Mouse (Mus musculus) lung, embryonic 16.5 days (tissue): ENCODE data around the gene Nek9. TPM values are rescaled to one million over a fixed set of nuclear protein-coding genes. Genes with fewer than 3 reads are reported as not detected.
A peak's percentile ranks its signal among the peaks of the same experiment; 100 is the strongest.

Experiments
- ATAC-seq: fragments of 200-750 bp; cut with Nextera tagmentation; 2 replicates; pipeline ENCODE4 v1.8.0; 2017; ENCODE audit warnings: low read depth, mild to moderate bottlenecking, moderate library complexity
- H3K27ac ChIP-seq: fragments of 300-500 bp; sonication (generic); 2 replicates; pipeline ENCODE4 v1.5.1; 2014; ENCODE audit warnings: mild to moderate bottlenecking, control low read depth, low read length
- H3K27me3 ChIP-seq: fragments of 300-500 bp; sonication (generic); 2 replicates; pipeline ENCODE4 v1.6.1; 2014; ENCODE audit warnings: low read depth, low read length, mixed read lengths; ENCODE audit not compliant: control insufficient read depth, insufficient read depth
- H3K36me3 ChIP-seq: fragments of 300-500 bp; sonication (generic); 2 replicates; pipeline ENCODE4 v1.6.1; 2014; ENCODE audit warnings: low read length; ENCODE audit not compliant: control insufficient read depth, insufficient read depth
- H3K4me1 ChIP-seq: fragments of 300-500 bp; sonication (generic); replicated peaks from 2 replicates; pipeline ENCODE4 v1.6.1; 2014; ENCODE audit warnings: low read length, mixed read lengths; ENCODE audit not compliant: control insufficient read depth, insufficient read depth
- H3K4me2 ChIP-seq: fragments of 300-500 bp; sonication (generic); 2 replicates; pipeline ENCODE4 v1.6.1; 2014; ENCODE audit warnings: low read depth, low read length, control low read depth
- H3K4me3 ChIP-seq: fragments of 300-500 bp; sonication (generic); 2 replicates; pipeline ENCODE4 v1.5.1; 2014; ENCODE audit warnings: mild to moderate bottlenecking, low read length, control low read depth
- H3K9ac ChIP-seq: fragments of 300-500 bp; sonication (generic); 2 replicates; pipeline ENCODE4 v1.6.1; 2014; ENCODE audit warnings: low read length, control low read depth
- H3K9me3 ChIP-seq: fragments of 300-500 bp; sonication (generic); 2 replicates; pipeline ENCODE4 v1.6.1; 2016; ENCODE audit warnings: low read length; ENCODE audit not compliant: control insufficient read depth
- WGBS: fragments of 180-500 bp; shearing (Covaris S2); extraction: QIAGEN DNeasy Blood & Tissue Kit; methylation state at CpG from one replicate; pipeline ENCODE4 v1.1.7; 2014; 5-methylcytosine and 5-hydroxymethylcytosine counted together
- polyA plus RNA-seq: library from polyadenylated mRNA; unstranded; fragments of >200 nt; fragmentation: Nextera tagmentation; extraction: Ambion mirVana; gene quantifications from 2 replicates; pipeline ENCODE4 v1.2.1, GENCODE M21; 2015

The Nek9 gene
- polyA plus RNA-seq, 1 experiment from 2014 or later: 20.9 TPM

- Histone ChIP-seq H3K4me3 (peak within 1 kb of the TSS; percentile 82), H3K36me3 (no peaks in the 10 kb centered on the region), H3K4me2 (peak within 1 kb of the TSS; percentile 76), H3K27ac (peak within 1 kb of the TSS; percentile 69), H3K9ac (peak within 1 kb of the TSS; percentile 90), H3K9me3 (no peaks in the 10 kb centered on the region), H3K27me3 (no peaks in the 10 kb centered on the region; the same call in 1 of the 2 replicates), H3K4me1 (peaks cover 11% of the 10 kb centered on the region; the same call in 1 of the 2 replicates)
- under 1% methylated on average over 35 of the region's 37 CpGs for WGBS
- peak; percentile 95 for ATAC-seq
Measured at GRCm38 (mm10) chr12:85374561-85375272, 35.6 kb upstream of the Nek9 start, which contains the start of gene Tmed10. Tmed10 (minus strand) TSS chr12:85374847.

GRCm38 (mm10) chr12:85373591-85374560 is 34.7 kb upstream of the Nek9 start:
- ATAC-seq: peak; percentile 83
- H3K4me3 ChIP-seq: peak overlapping the region; percentile 82
- no peaks in the 10 kb centered on the region; the same call in 1 of the 2 replicates for H3K27me3 ChIP-seq
- H3K27ac ChIP-seq: peak overlapping the region; percentile 69
- peak overlapping the region; percentile 90 for H3K9ac ChIP-seq
- peaks cover 15% of the 10 kb centered on the region for H3K4me1 ChIP-seq
- peak overlapping the region; percentile 76 for H3K4me2 ChIP-seq
- WGBS: under 1% methylated on average over 49 of the region's 53 CpGs
- no peaks in the 10 kb centered on the region for H3K36me3 ChIP-seq
- no peaks in the 10 kb centered on the region for H3K9me3 ChIP-seq

- Histone ChIP-seq H3K27ac (no peak overlapping the region; the same call in 1 of the 2 replicates), H3K36me3 (no peaks in the 10 kb centered on the region), H3K9ac (no peak overlapping the region), H3K4me1 (peaks cover 22% of the 10 kb centered on the region), H3K4me3 (no peak overlapping the region), H3K9me3 (no peaks in the 10 kb centered on the region), H3K4me2 (no peak overlapping the region), H3K27me3 (no peaks in the 10 kb centered on the region; the same call in 1 of the 2 replicates)
- ATAC-seq: no peak
- 63% methylated on average over 8 of the region's 8 CpGs for WGBS
Measured at GRCm38 (mm10) chr12:85372068-85372665, 33.0 kb upstream of the Nek9 start.

- no peak for ATAC-seq
- 53% methylated on average over 6 of the region's 6 CpGs for WGBS
- Histone ChIP-seq H3K4me3 (no peak overlapping the region), H3K36me3 (no peaks in the 10 kb centered on the region), H3K9ac (no peak overlapping the region), H3K27ac (no peak overlapping the region), H3K27me3 (no peaks in the 10 kb centered on the region; the same call in 1 of the 2 replicates), H3K4me1 (peaks cover 21% of the 10 kb centered on the region), H3K4me2 (no peak overlapping the region), H3K9me3 (no peaks in the 10 kb centered on the region)
Measured at GRCm38 (mm10) chr12:85368441-85369063, 29.4 kb upstream of the Nek9 start.

GRCm38 (mm10) chr12:85366271-85366670 is 27.1 kb upstream of the Nek9 start:
- WGBS: 82% methylated on average over 3 of the region's 3 CpGs
- no peak overlapping the region for H3K4me3 ChIP-seq
- H3K27me3 ChIP-seq: no peaks in the 10 kb centered on the region
- no peaks in the 10 kb centered on the region for H3K9me3 ChIP-seq
- no peak overlapping the region for H3K9ac ChIP-seq
- peaks cover 2% of the 10 kb centered on the region; the same call in 1 of the 2 replicates for H3K36me3 ChIP-seq
- no peak for ATAC-seq
- no peak overlapping the region for H3K4me2 ChIP-seq
- no peak overlapping the region for H3K27ac ChIP-seq
- peaks cover 11% of the 10 kb centered on the region for H3K4me1 ChIP-seq

GRCm38 (mm10) chr12:85362510-85362909 is 23.3 kb upstream of the Nek9 start:
- 80% methylated on average over 4 of the region's 4 CpGs for WGBS
- Histone ChIP-seq H3K4me3 (no peak overlapping the region), H3K27me3 (no peaks in the 10 kb centered on the region), H3K4me2 (no peak overlapping the region), H3K9ac (no peak overlapping the region), H3K36me3 (peaks cover 2% of the 10 kb centered on the region; the same call in 1 of the 2 replicates), H3K4me1 (no peaks in the 10 kb centered on the region; the same call in 1 of the 2 replicates), H3K27ac (no peak overlapping the region), H3K9me3 (no peaks in the 10 kb centered on the region)
- ATAC-seq: no peak

GRCm38 (mm10) chr12:85361580-85361979 is 22.4 kb upstream of the Nek9 start:
- Histone ChIP-seq H3K36me3 (peaks cover 2% of the 10 kb centered on the region; the same call in 1 of the 2 replicates), H3K27me3 (no peaks in the 10 kb centered on the region), H3K4me1 (no peaks in the 10 kb centered on the region; the same call in 1 of the 2 replicates), H3K4me3 (no peak overlapping the region), H3K27ac (no peak overlapping the region), H3K9ac (no peak overlapping the region), H3K4me2 (no peak overlapping the region), H3K9me3 (no peaks in the 10 kb centered on the region)
- no peak for ATAC-seq

- no peak overlapping the region for H3K4me3 ChIP-seq
- no peak overlapping the region for H3K9ac ChIP-seq
- no peaks in the 10 kb centered on the region for H3K9me3 ChIP-seq
- no peak for ATAC-seq
- H3K36me3 ChIP-seq: peaks cover 2% of the 10 kb centered on the region; the same call in 1 of the 2 replicates
- 79% methylated on average over 3 of the region's 3 CpGs for WGBS
- H3K4me1 ChIP-seq: no peaks in the 10 kb centered on the region
- no peaks in the 10 kb centered on the region for H3K27me3 ChIP-seq
- no peak overlapping the region for H3K27ac ChIP-seq
- H3K4me2 ChIP-seq: no peak overlapping the region
Measured at GRCm38 (mm10) chr12:85361165-85361564, 22.0 kb upstream of the Nek9 start.
